Mouse (Mus musculus) CH12.LX (cell line): Measurements from ENCODE around the gene Kif3b.

Experiments used
- CTCF ChIP-seq, 2 experiments: IDR thresholded peaks in 1 of 2; conservative IDR thresholded peaks in 1 of 2; 2 replicates each; pipeline ENCODE4 v1.5.1; 2011 to 2012; ENCODE audit warnings: low read depth in 2 of 2, low read length in 2 of 2, improper control_type of control experiment in 1 of 2, inconsistent platforms in 1 of 2, mild to moderate bottlenecking in 1 of 2, moderate library complexity in 1 of 2
- EP300 ChIP-seq: IDR thresholded peaks from 2 replicates; pipeline ENCODE4 v1.6.1; 2011; ENCODE audit warnings: low read length, improper control_type of control experiment
- HCFC1 ChIP-seq: IDR thresholded peaks from 2 replicates; pipeline ENCODE4 v1.6.1; 2012; ENCODE audit warnings: low read depth, mild to moderate bottlenecking, inconsistent platforms, low read length, improper control_type of control experiment
- POLR2A ChIP-seq: IDR thresholded peaks from 2 replicates; pipeline ENCODE4 v1.6.1; 2011; ENCODE audit warnings: low read depth, mild to moderate bottlenecking, improper control_type of control experiment, low read length
- USF1 ChIP-seq: IDR thresholded peaks from 2 replicates; pipeline ENCODE4 v1.6.1; 2014; ENCODE audit warnings: low read depth, mild to moderate bottlenecking, inconsistent platforms, low read length, improper control_type of control experiment

GRCm38 (mm10) chr2:153256604-153257003, 34.6 kb upstream of the Kif3b start:
- TF ChIP-seq CTCF (conservative IDR thresholded peaks at IDR 0.05 in 1 of 2, IDR thresholded peaks at IDR 0.05 in 1 of 2; ENCODE audit: low read depth in 2 of 2, low read length in 2 of 2) (no peak), EP300 (no peak), HCFC1 (no peak), POLR2A (no peak), USF1 (no peak)
